Mouse (Mus musculus): ENCODE measurements at regions not wholly inside any gene's neighbourhood (a gene's known extent, or its start where the extent isn't known, plus 50 kb on each side); places are given as distances from the start of the nearest gene placed in this dataset.

DNA sequence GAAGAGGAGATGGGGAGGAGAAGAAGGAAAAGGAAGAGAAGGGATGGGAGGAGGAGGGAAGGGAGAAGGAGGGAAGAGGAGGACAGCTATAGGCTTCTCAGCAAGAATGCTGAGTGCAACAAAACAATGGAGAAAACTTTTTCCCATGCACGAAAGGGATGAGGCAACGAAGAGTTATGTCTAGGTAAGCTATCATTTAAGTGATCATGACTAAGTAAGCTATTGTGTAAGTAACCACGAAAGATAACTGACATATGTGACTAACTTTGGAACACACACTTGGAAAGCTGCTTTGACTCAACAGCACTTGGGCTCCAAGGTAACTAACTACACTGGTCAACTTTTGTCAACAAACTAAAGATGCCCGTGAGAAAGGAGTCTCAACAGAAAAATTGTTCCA, 50.9 kb upstream of the Fstl1 start:
- TF ChIP-seq CTCF (IDR thresholded peaks at IDR 0.05; ENCODE audit: borderline replicate concordance, insufficient read depth, low read length) (no peak), POLR2A (IDR thresholded peaks at IDR 0.05; ENCODE audit: low read depth, low read length) (no peak)

Data from embryonic fibroblast, embryonic 13.5 days (primary cell).